8 mouse cellular contexts compared by ENCODE assay signal in the genomic region with DNA sequence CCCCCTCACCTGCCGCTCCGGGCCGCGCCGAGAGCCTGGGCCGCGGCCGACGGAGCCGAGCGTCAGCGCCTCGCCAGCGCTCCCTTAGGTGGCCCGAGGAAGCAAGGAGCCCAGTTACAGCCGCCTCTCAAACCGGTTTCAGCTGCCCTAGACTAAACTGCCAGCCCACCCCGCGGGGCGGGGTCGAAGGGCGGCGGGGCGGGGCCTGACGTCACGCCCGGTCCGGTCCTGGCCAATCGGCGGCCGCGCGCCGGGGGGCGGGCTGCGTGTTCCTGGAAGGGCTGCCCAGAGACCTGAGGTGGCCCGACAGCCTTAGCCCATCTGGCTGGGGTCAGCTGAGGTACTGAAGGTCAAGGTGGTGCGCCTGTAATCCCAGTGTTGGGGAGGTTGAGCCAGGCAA. TPM values are rescaled to one million over a fixed set of nuclear protein-coding genes. Genes with fewer than 3 reads are reported as not detected.
DNase-seq lines count a peak whose midpoint lies in the region; ATAC-seq and TF ChIP-seq lines count a peak whose summit lies in the region.

No protein-coding gene starts in this region.

- WGBS in forebrain, embryonic 15.5 days, result under 1% methylated on average over 37 of the region's 38 CpGs
- WGBS in lung, embryonic 14.5 days, result under 1% methylated on average over 26 of the region's 38 CpGs
- 1% methylated on average over 38 of the region's 38 CpGs for WGBS in olfactory bulb, adult 2 months
- 2% methylated on average over 38 of the region's 38 CpGs for WGBS in thymus, adult 2 months

- no peaks in the 10 kb centered on the region for H3K9me3 ChIP-seq in forebrain, embryonic 15.5 days
- H3K9me3 ChIP-seq in lung, embryonic 14.5 days (ENCODE audit: low read depth, low read length), result no peaks in the 10 kb centered on the region

- no peaks in the 10 kb centered on the region for H3K36me3 ChIP-seq in forebrain, embryonic 15.5 days
- no peaks in the 10 kb centered on the region for H3K36me3 ChIP-seq in lung, embryonic 14.5 days (ENCODE audit: insufficient read depth)
- H3K36me3 ChIP-seq in thymus, adult 2 months (ENCODE audit: control insufficient read depth, insufficient read depth, low read length), result no peaks in the 10 kb centered on the region

- H3K27ac ChIP-seq in forebrain, embryonic 15.5 days (replicated peaks), result peak overlapping the region; percentile 95
- H3K27ac ChIP-seq in layer of hippocampus, adult 2 months, result peak overlapping the region; percentile 98
- H3K27ac ChIP-seq in lung, embryonic 14.5 days (ENCODE audit: low read depth), result peak overlapping the region; percentile 99
- peak overlapping the region; percentile 91 for H3K27ac ChIP-seq in olfactory bulb, adult 2 months (ENCODE audit: insufficient read depth, low read depth, low read length)
- H3K27ac ChIP-seq in thymus, adult 2 months (ENCODE audit: control insufficient read depth, insufficient read depth, low read length), result peak overlapping the region; percentile 80

- peaks cover 37% of the 10 kb centered on the region for H3K4me1 ChIP-seq in forebrain, embryonic 15.5 days
- peaks cover 6% of the 10 kb centered on the region for H3K4me1 ChIP-seq in lung, embryonic 14.5 days (ENCODE audit: insufficient read depth)
- peaks cover 8% of the 10 kb centered on the region; the same call in 1 of the 2 replicates for H3K4me1 ChIP-seq in olfactory bulb, adult 2 months (ENCODE audit: control insufficient read depth, insufficient read depth, low read length)
- H3K4me1 ChIP-seq in thymus, adult 2 months (replicated peaks; ENCODE audit: control insufficient read depth, insufficient read depth, low read length), result peaks cover 8% of the 10 kb centered on the region

- peak; percentile 94 for DNase-seq in ES-CJ7 (ENCODE audit: low read depth, low spot score)
- DNase-seq in cerebellum, adult 11 months, result peak; percentile 97
- peak; percentile 98 to 99 for DNase-seq in heart, postnatal 36 days
- DNase-seq in layer of hippocampus, adult 2 months (ENCODE audit: low spot score in 2 of 2), result peak; percentile 96 to 98
- DNase-seq in lung, embryonic 14.5 days, result peak; percentile 96
- DNase-seq in thymus, adult 2 months, result peak; percentile 99

- intact Hi-C loops in heart, postnatal 36 days (cut with DNase I), result loop anchor here (10.0 kb wide), 1 partner anchor 293 kb away; no protein-coding TSS in a partner anchor

- H3K4me2 ChIP-seq in forebrain, embryonic 15.5 days (replicated peaks), result peak overlapping the region; percentile 50
- H3K4me2 ChIP-seq in lung, embryonic 14.5 days, result peak overlapping the region; percentile 76

- ATAC-seq in forebrain, embryonic 15.5 days (replicated peaks), result peak; percentile 97
- peak; percentile 99 for ATAC-seq in lung, embryonic 14.5 days (ENCODE audit: insufficient read depth)

- peak; percentile 59 for TF ChIP-seq CTCF in layer of hippocampus, adult 2 months (conservative IDR thresholded peaks at IDR 0.05)
- TF ChIP-seq CTCF in lung, embryonic 14.5 days (IDR thresholded peaks at IDR 0.05; ENCODE audit: low read depth), result peak; percentile 41
- no peak for TF ChIP-seq CTCF in olfactory bulb, adult 2 months (IDR thresholded peaks at IDR 0.05; ENCODE audit: insufficient read depth, low read depth, low read length)
- peak; percentile 57; the same call in 1 of the 2 replicates for TF ChIP-seq CTCF in thymus, adult 2 months (IDR thresholded peaks at IDR 0.05; ENCODE audit: borderline replicate concordance, control insufficient read depth, extremely low read depth, insufficient read depth, low read length, poor library complexity)

- peak; percentile 87 for TF ChIP-seq POLR2A in olfactory bulb, adult 2 months (IDR thresholded peaks at IDR 0.05; ENCODE audit: insufficient read depth, low read depth, low read length)
- peak; percentile 90 for TF ChIP-seq POLR2A in thymus, adult 2 months (IDR thresholded peaks at IDR 0.05; ENCODE audit: control insufficient read depth, extremely low read depth, insufficient read depth, low read length, poor library complexity)

- peak overlapping the region; percentile 87 for H3K9ac ChIP-seq in forebrain, embryonic 15.5 days (replicated peaks)
- peak overlapping the region; percentile 96 for H3K9ac ChIP-seq in lung, embryonic 14.5 days

- peak overlapping the region; percentile 77 for H3K4me3 ChIP-seq in forebrain, embryonic 15.5 days
- peak overlapping the region; percentile 88 for H3K4me3 ChIP-seq in layer of hippocampus, adult 2 months
- H3K4me3 ChIP-seq in lung, embryonic 14.5 days (ENCODE audit: low read depth, low read length), result peak overlapping the region; percentile 76
- H3K4me3 ChIP-seq in olfactory bulb, adult 2 months (ENCODE audit: insufficient read depth, low read depth, low read length), result peak overlapping the region; percentile 81
- H3K4me3 ChIP-seq in thymus, adult 2 months (ENCODE audit: control insufficient read depth, insufficient read depth, low read length), result peak overlapping the region; percentile 90

- no peaks in the 10 kb centered on the region for H3K27me3 ChIP-seq in forebrain, embryonic 15.5 days
- H3K27me3 ChIP-seq in lung, embryonic 14.5 days (ENCODE audit: insufficient read depth, low read length), result no peaks in the 10 kb centered on the region
- H3K27me3 ChIP-seq in thymus, adult 2 months (ENCODE audit: control insufficient read depth, insufficient read depth, low read length), result no peaks in the 10 kb centered on the region

RNA-seq across cellular contexts. Expression of a gene that starts 9.5 kb away (rescaled TPM):
- 85.7 and 85.9 TPM in 2 replicates for polyA plus RNA-seq in forebrain, embryonic 15.5 days (2015; fragmentation: Nextera tagmentation; extraction: Ambion mirVana)
- total RNA-seq in heart, postnatal 36 days (2021), result 100 to 1,000 TPM; 251 to 323 TPM
- total RNA-seq in layer of hippocampus, adult 2 months (2021), result 10 to 100 TPM; 72.3 to 75.6 TPM
- polyA plus RNA-seq in lung, embryonic 14.5 days (2014; fragmentation: Nextera tagmentation; extraction: Ambion mirVana), result 33.1 and 39.7 TPM in 2 replicates
- not detected in 2 replicates for polyA plus RNA-seq in olfactory bulb, adult 2 months (2012; ENCODE audit: insufficient read depth, insufficient read length, low replicate concordance, missing spikeins)
- polyA plus RNA-seq in thymus, adult 2 months (2012; rRNA removed), result 11.0 and 13.9 TPM in 2 replicates

Comparison
In these comparisons a context has a peak if more than half of its experiments do, and no peak if none do; other contexts are left out.
1. Peak in every context shown above with its lines: DNase-seq, ATAC-seq, H3K4me3 ChIP-seq and H3K27ac ChIP-seq.